Mouse (Mus musculus) G1E (cell line): ENCODE results near the gene Myom1.

Experiments used
- CTCF ChIP-seq: IDR thresholded peaks from 2 replicates; pipeline ENCODE4 v1.5.1; 2012; ENCODE audit warnings: low read depth, low read length, inconsistent platforms, mixed read lengths
- POLR2AphosphoS5 ChIP-seq: IDR thresholded peaks from 2 replicates; pipeline ENCODE4 v1.6.1; 2012; ENCODE audit warnings: low read depth, low read length, inconsistent platforms; ENCODE audit not compliant: insufficient replicate concordance

DNA sequence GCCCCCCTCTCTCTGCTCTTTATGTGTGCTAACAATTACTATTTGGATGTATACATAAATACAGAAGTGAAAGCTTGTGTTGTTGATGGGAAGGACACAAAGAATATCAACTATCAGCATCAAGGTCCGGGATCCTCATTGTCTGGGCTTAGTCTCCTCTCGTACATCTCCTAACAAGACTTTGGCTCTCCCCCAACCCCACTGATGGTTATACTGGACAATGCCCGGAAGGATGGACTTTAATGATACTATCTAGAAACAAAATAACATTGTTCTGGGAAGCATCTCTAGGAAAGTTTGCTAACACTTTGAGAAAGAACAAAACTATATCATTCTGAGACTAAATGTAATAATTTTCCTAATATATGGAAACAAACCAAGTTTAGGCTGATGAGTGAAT, 96.2 kb downstream of the Myom1 start:
- TF ChIP-seq CTCF (no peak), POLR2AphosphoS5 (no peak)
